Mouse (Mus musculus): ENCODE results near the gene Tnnt1.

Tnnt1 gene

DNA sequence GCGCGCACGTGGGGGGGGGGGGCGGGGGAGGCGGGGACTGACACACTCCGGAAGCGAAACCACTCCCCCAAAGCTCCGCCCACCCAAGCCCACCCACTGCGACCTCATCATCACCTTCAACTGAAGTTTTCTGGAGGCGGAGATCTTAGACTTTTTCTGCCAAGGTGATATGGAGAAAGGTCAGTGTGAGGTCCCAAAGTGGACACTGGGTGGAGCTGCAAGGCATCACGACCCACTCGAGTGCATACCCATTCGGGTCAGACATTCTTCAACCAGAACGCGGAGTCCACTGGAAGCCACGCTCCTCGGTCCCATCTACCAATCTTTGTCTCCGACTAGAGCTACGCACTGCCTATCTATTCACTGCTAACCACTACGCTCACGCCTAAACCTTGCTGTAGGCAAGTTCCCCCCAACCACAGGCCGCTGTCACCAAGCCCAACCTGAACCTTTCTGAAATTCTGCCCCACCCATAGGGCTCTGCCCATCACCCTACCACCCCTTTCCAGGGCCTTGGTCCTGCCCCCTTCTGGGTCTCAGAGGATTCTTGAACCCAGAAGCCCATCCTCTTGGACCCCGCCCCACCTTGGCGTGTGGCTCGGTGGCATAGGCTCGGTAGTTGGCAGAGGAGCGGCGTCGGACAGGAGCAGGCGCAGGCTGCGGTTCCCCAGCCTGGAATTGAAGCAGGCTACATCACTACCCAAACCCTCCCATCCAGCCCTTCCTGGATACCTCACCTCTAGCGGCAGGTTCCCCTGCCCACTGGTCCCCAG lies 5.2 kb upstream of the Tnnt1 start:
- no peak for DNase-seq (ENCODE audit: inconsistent ontology term)

DNA sequence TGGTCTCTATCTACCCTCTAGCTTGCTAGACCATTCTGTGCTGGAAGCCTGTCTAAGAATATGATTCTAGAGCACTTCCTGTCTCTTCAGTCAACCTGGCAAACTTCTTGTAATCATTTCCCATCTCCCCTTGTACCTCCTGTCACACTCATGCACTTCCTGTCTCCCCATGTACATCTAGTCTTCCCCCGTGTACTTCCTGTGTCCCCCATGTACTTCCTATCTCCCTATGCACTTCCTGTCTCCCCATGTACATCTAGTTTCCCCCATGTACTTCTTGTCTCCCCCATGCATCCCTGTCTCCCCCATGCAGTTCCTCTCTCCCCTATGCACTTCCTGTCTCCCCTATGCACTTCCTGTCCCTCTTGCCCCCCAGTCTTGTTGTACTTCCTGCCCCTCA lies 2.3 kb upstream of the Tnnt1 start:
- DNase-seq (ENCODE audit: inconsistent ontology term): no peak

DNA sequence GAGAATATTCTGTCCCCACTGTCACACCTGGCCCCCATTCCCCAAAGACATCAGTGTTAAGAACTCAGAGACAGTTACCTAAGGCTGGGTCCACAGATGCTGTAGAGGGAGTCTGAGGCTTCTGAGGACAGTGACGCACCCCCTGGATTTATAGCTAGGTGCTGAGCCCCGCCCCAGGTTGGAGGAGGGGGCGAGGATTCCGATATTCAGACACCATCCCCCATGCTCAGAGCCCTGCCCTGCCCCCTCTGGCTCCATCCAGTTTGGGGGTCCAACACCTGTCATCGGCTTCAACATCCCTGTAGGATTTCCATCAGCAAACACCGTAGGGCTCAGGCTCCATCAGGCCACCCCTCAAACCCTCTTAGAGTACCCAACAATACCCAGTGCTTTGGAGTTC lies 329 bp downstream of the Tnnt1 start:
- DNase-seq (ENCODE audit: inconsistent ontology term): no peak

DNA sequence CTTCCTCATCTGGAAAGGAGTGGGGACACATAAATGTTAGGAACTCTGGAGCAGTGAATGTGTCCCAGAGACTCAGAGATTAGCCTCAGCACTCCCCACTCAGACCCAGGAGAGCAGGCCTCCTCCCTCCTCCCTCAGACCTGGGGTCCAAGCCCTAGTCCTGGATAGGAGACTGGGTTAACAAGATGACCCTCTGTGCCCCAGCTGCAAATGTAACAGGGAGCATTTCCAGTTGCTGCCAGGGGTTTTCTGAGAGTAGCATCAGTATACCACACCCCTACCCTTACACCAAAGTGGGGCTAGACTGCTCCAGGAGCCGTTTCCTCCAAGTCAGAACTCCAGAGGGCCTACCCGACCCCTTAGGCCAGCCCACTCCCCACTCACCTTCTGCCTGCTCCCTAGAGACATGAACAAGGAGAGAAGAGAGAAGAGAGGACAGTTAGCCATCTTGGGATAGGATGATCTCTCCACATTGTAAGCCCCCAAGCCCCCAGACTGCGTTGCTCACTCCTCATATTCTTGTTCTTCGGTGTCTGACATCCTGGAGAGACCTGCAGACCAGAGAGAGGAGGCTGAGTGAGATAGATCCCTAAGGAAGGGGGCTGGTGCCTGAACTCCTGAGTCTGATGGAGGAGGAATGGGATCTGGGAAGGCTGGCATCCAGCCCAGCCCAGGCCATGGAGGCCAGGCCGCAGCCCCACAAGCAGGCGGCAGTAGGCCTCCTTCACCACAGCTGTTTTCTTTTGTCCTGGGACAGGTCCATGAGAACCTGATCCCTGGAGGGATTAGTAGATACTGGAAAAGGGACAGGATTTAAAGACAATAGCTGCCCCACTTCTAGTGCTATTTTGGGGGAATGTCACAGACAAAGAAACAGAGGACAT lies 2.1 kb downstream of the Tnnt1 start:
- no peak for DNase-seq (ENCODE audit: inconsistent ontology term)

DNA sequence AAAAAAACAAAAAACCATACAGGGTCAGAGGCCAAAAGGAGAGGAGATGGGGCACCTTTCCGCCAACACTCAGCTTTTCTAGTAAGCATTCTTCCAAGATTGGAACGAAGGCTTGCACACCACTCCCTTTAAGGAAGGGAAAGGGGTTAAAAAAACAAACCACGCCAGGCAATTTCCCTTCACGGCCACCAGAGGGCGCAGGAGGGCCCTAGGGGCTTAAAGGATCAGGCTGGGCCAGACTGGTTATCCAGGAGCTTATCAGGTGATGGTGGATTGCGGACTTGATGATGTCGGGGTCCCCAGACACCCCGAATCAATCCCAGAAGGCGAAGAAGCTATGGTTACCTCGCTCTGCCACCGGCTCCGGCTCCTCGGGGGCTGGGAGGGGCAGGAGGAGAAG lies 2.9 kb downstream of the Tnnt1 start:
- peak; percentile 43 for DNase-seq (ENCODE audit: inconsistent ontology term)

DNA sequence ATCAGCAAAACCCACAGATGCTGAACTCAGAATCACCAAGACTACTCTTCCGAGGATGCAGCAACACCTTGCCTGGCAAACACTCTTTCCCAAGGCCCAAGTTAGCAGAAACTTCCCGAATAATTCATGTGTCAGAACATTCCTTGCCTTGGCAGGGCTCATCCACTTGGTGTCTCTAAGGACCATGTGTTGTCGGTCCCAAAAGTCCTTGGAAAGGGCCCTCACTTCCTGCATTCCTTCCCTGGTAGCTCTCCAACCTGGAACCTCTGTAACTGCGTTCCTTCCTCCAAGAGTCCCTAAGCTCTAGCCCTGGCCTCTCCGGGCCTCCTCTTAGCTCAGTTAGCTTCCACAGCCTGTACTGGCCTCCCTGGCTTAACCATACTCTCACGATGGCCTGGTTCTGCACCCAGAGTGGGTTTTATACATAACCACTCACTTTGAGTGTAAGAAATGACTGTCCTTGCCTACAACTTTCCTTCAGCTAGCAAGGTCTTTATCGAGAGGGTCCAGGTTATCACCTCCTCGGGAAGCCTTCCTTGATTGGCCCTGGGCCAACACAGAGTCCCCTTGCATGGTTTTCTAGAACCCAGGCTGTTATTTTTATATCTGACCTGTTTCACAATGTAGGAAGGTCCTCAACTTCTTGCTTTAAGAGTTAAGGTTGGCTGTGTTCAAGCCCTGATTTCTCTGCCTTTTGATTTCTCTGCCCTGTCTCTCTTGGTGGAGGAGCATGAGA lies 4.5 kb downstream of the Tnnt1 start:
- no peak for DNase-seq (ENCODE audit: inconsistent ontology term)

DNA sequence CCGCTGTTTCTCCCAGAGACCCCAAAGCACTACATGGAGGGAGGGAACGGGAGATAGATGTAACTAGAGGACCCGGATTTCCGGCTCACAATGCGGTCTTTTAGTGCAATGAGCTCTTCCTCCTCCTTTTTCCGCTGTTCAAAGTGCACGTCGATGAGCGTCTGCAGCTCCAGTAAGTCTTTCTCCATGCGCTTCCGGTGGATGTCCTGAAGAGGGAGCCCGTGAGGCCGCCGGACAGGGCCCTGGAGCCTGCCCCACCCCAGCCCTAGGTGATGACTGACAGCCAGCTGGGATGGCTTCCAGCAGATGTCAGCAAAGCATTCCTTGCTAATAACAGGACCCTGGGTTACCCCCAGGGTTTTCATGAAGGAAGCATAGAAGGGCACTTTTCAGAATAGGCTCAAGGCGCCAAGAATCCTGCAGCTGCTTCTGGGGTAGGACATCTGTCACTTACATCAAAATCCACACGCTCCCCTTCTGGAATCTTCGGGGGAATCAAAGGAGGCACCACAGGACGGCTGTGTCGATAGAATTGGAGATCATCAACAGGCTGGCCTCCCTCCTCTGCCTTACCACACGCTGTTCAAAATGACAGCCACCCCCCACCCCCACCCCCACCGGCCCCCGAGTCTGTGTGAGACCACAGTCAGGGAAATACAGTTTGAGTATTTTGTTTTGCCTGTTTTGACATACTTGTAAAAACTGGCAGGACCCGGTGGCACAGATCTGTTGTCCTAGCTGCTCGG lies 6.1 kb downstream of the Tnnt1 start:
- peak; percentile 72 for DNase-seq (ENCODE audit: inconsistent ontology term)

DNA sequence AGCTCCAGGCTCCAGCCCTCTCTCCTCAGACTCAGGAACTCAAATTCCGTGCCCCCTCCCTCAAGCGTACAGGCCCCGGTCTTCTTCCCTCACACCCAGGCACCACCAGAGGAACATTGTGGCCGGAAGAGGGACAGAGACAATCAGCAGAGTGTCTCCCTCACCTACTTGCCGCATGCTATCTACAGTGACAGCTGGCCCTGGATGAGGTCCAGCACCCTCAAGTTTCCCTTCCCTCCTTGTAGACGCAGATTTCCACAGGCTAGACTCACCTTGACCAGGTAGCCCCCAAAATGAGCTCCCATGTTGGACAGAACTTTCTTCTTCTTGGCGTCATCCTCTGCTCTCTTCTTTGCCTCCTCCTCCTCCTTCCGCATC lies 7.5 kb downstream of the Tnnt1 start:
- DNase-seq (ENCODE audit: inconsistent ontology term): no peak

DNA sequence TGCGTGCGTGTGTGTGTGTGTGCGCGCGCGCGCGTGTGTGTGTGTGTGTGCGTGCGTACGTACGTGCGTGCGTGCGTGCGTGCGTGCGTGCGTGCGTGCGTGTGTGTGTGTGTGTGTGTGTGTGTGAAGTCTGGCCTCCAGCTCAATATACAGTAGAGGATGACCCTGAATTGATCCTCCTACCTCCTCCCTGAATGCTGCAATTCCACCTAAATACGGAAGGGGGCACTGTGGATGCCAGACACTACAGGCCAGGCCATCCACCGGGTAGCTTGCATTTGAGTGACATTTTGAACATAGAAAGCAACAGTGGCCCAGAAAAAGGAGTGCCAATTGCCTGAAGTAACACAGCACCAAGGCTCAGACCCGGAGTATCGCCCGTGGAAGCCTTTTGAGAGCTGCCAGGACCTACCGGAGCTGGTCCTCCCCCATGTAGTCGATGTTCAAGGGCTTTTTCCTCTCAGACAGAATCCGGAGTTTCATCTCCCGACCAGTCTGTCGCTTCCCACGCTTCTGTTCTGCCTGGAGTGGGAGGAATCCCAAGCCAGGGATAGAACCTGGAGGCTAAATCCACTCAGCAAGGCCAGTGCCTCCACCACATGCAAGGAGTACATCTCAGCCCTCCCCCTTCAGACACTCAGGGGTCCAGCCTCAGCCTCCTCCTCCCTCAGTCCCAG lies 8.0 kb downstream of the Tnnt1 start:
- no peak for DNase-seq (ENCODE audit: inconsistent ontology term)

DNA sequence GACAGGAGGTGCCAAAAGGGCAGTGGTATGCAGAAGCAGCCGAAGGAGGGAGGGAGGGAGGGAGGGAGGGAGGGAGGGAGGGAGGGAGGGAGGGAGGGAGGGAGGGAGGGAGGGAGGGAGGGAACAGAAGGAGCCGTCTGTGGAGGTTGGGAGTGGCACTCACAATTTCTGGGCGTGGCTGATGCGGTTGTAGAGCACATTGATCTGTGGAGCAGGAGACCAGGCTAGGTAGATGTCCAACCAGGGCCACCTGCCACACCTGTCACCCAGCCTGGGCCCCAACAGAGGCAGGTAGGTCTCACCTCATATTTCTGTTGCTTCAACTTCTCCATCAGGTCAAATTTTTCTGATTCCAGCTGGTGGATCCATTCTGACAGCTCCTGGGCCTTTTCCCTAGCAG lies 9.0 kb downstream of the Tnnt1 start:
- no peak for DNase-seq (ENCODE audit: inconsistent ontology term)

DNA sequence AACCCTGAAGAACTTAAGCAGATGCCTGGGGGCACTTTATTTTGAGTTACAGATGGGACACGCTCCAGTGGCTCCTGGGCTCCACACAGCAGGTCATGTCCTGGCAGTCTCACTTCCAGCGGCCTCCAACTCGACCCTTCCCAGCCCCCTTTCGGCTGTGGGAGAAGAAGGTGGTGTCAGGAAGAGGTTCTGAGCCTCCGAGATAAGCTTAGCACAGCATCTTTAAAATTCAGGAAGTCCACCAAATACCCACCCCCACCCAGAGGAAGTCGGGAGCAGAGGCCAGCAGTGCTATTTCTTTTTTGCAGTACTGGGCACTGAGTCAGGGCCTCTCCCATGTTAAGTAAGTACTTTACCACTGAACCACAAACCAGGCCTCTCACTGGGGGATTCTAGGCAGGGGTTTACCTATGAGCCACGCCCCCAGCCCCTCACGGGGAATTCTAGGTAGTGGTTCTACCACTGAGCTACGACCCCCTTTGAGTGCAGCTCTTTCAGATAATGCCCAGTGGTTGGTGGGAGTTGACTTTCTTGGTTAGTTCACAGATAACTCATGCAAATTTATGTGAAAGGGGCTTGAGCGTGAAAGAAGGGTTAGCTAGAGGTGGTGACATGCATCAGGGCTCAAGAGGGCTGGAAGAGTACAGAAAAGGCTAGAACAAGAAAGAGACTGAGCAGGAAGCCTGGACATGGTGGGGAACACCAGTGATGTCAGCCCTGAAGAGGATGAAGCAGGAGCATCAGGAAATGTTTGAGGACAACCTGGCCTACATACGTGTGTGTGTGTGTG lies 11.3 kb downstream of the Tnnt1 start:
- no peak for DNase-seq (ENCODE audit: inconsistent ontology term)

DNA sequence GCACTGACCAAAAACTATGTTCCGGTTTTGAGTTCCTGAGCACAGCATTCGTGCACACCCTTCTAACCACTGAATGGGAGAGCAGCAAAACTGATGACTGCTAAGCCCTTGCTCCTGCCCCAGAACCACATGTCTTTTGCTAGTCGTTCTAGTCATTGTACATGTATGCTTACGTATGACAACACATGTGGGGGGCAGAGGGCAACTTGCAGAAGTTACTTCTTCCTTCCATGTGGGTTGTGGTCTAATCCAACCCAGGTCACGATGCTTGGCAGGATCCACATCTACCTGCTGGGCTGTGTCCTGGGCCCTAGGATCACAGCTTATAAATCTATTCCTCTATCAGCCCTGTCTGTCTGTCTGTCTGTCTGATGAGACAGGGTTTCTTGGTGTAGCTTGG lies 12.3 kb downstream of the Tnnt1 start:
- DNase-seq (ENCODE audit: inconsistent ontology term): no peak

DNA sequence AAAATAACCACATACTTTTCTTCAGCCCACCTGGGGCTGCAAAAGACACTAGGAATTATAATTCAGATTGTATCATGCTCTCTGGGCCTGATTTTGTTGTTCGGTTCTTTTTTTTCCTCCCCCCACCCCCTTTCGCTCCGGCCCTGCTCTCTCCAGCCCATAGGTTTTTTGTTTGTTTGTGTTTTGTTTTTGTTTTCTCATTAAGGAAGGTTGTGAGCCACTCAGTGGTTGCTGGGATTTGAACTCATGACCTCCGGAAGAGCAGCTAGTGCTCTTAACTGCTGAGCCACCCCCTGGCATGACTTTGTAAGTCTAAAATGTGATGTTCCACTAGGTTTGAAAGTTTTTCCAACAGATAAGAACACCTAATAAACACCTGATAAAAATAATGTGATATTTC lies 13.1 kb downstream of the Tnnt1 start:
- no peak for DNase-seq (ENCODE audit: inconsistent ontology term)

DNA sequence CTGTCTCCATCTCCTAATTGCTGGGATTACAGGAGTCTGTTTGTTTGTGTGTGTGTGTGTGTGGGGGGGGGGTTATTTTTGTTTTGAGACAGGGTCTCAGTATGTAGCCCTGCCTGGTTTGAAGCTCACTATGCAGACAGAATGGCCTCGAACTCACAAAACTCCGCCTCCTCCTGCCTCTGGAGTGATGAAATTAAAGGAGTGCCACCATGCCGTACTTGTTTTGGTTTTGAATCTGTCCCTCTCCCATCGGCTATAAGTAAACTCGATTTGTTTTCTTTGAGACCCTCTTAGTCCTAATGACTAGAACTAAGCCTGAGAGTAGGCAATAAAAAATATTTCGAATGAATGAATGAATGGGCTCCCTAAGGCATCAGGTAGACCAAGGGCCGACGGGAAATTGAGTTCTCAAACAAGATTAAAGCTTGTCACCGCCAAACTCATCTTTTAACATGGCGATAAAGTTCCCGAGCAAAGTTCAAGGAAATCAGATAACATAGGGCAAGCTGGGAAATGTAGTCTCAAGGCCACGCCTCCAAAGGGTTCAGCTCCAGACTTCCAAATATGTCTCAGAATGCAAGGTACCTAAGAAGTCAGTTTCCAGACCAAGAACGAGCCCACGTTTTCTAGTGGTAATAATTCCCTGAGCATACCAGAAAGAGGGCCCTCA lies 13.6 kb downstream of the Tnnt1 start:
- peak; percentile 45 for DNase-seq (ENCODE audit: inconsistent ontology term)

DNA sequence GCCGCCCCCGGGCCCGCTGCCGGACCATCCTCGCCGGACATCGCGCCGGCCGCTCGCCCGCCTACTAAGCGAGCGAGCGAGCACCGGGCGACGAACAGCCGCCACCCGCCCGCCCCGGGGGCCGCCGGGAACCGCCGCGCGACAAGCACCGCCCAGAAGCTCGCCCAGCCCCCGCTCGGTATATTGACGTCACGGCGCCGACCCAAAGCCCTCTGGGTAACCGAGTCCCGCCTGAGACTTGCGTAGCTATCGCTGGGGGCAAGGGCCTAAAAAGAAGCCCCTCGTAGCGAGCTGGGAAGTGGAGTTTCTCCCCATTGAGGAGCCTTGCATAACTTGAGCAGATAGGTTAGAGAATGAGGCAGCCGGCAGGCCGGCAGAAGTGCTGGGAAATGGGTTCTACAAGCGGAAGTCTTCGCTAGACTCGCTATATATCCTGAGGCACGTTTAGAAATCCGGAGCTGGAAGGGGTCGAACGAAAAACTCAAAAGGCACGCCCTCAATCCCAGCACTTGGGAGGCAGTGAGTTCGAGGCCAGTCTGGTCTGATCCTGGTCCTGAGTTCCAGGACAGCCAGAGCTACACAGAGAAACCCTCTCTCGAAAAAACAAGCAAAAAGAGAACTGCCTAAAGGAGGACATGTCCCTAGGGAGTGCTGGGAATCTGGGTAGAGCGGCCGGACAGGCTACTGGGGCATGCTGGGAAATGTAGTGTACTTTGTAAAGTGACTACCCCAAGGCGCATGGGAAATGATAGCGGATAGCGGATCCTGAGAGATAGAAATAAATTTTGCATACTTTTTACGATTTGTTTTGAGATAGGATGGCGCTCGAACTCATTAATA lies 14.4 kb downstream of the Tnnt1 start, which contains the start of gene Ppp1r12c:
Gene Ppp1r12c, minus strand, starts transcription at position 123 of the 840 bp plus-strand sequence.
- DNase-seq (ENCODE audit: inconsistent ontology term): peak; percentile 93

DNA sequence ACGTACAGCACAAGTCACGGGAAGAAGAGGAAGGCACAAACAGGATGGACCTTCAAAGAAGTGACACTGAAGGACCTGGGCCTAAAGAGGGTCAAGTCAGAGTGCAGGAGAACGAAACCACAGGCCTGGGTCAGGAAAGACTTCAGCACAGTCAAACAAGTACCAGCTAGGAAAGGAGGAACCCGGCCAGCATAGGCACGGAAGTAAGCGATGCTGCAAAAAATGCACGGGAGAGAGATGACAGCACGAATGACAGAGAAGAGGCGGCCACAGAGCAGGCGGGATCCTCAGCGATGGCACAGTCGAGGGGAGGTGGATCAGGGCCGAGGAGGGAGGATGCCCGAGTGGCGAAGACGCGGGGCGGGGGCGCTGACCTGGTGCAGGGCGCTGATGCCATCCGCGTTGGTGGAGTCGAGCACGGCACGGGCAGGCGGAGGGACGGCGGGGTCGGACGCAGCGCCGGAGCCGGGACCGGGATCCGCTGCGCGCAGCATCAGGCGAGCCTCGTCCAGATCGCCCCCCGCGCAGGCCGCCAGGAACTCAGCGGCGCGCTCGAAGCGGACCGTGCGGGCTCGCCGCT lies 15.2 kb downstream of the Tnnt1 start:
- DNase-seq (ENCODE audit: inconsistent ontology term): peak; percentile 43

DNA sequence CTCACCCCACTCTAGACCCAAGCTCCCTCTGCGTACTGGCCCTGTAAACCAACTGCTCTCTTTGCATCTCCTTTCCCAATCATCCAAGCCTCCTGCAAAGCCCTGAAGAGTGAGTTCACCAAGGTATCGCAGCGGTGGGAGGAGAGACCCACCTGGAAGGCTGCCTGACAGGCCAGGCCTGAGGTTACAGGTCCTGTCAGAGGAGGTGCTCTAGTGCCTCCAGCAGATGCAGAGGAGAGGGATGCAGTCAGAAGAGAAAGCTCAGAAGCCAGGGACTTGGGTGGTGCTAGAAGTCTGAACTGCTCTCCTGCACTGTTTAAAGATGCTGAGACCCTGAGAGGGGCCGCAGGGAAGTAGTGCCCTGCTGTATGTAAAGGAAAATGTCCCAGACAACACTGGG lies 17.1 kb downstream of the Tnnt1 start:
- no peak for DNase-seq (ENCODE audit: inconsistent ontology term)

DNA sequence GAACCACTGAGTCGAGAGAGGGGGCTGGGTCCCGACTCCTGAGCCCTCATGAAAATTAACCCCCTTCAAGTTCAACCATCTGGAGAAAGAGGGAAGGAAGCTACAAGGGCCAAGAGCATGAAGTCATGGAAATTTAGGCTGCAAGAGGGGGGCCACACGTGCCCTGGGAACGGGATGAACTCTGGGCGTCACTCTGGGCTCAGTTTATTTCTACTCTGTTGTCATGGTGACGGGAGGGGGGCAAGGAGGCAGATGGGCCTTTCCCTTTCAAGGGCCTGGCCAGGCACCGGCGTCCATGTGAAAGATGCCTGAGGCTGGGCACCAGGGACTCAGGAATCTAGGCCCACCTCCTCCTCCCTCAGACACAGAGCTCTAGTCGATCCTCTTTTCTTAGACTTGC lies 17.9 kb downstream of the Tnnt1 start:
- DNase-seq (ENCODE audit: inconsistent ontology term): peak; percentile 88

Data from Muller cell, postnatal 12 days (primary cell).